Mouse (Mus musculus) midbrain, embryonic 16.5 days (tissue): ENCODE measurements around the gene Fam221b. TPM values are rescaled to one million over a fixed set of nuclear protein-coding genes. Genes with fewer than 3 reads are reported as not detected.
A peak's percentile ranks its signal among the peaks of the same experiment; 100 is the strongest.

Experiments
- ATAC-seq: fragments of 200-750 bp; cut with Nextera tagmentation; 2 replicates; pipeline ENCODE4 v1.8.0; 2017; ENCODE audit warnings: moderate TSS enrichment
- H3K27ac ChIP-seq: fragments of 300-500 bp; sonication (generic); 2 replicates; pipeline ENCODE4 v1.5.1; 2014; ENCODE audit warnings: mild to moderate bottlenecking, low read length, mixed read lengths
- H3K27me3 ChIP-seq: fragments of 300-500 bp; sonication (generic); 2 replicates; pipeline ENCODE4 v1.6.1; 2014; ENCODE audit warnings: low read depth, low read length, mixed read lengths; ENCODE audit not compliant: control insufficient read depth, insufficient read depth
- H3K36me3 ChIP-seq: fragments of 300-500 bp; sonication (generic); 2 replicates; pipeline ENCODE4 v1.6.1; 2014; ENCODE audit warnings: mild to moderate bottlenecking, low read length, moderate library complexity, mixed read lengths; ENCODE audit not compliant: control insufficient read depth, insufficient read depth
- H3K4me1 ChIP-seq: fragments of 300-500 bp; sonication (generic); 2 replicates; pipeline ENCODE4 v1.6.1; 2014; ENCODE audit warnings: mild to moderate bottlenecking, low read length, mixed read lengths; ENCODE audit not compliant: control insufficient read depth, insufficient read depth
- H3K4me2 ChIP-seq: fragments of 300-500 bp; sonication (generic); 2 replicates; pipeline ENCODE4 v1.6.1; 2014; ENCODE audit warnings: mild to moderate bottlenecking, low read length, mixed read lengths
- H3K4me3 ChIP-seq: fragments of 300-500 bp; sonication (generic); 2 replicates; pipeline ENCODE4 v1.5.1; 2014; ENCODE audit warnings: low read depth, mild to moderate bottlenecking, low read length, moderate library complexity, mixed read lengths
- H3K9ac ChIP-seq: fragments of 300-500 bp; sonication (generic); 2 replicates; pipeline ENCODE4 v1.6.1; 2014; ENCODE audit warnings: low read depth, low read length, mixed read lengths
- H3K9me3 ChIP-seq: fragments of 300-500 bp; sonication (generic); replicated peaks from 2 replicates; pipeline ENCODE4 v1.6.1; 2014; ENCODE audit warnings: mild to moderate bottlenecking, low read length, mixed read lengths; ENCODE audit not compliant: control insufficient read depth, poor library complexity, severe bottlenecking
- WGBS: fragments of 180-500 bp; shearing (Covaris S2); extraction: QIAGEN DNeasy Blood & Tissue Kit; methylation state at CpG from one replicate; pipeline ENCODE4 v1.1.7; 2014; 5-methylcytosine and 5-hydroxymethylcytosine counted together
- polyA plus RNA-seq: library from polyadenylated mRNA; unstranded; fragments of >200 nt; fragmentation: Nextera tagmentation; extraction: Ambion mirVana; gene quantifications from 2 replicates; pipeline ENCODE4 v1.2.1, GENCODE M21; 2015

Gene Fam221b
- 0.97 and 1.1 TPM in 2 replicates for polyA plus RNA-seq

DNA sequence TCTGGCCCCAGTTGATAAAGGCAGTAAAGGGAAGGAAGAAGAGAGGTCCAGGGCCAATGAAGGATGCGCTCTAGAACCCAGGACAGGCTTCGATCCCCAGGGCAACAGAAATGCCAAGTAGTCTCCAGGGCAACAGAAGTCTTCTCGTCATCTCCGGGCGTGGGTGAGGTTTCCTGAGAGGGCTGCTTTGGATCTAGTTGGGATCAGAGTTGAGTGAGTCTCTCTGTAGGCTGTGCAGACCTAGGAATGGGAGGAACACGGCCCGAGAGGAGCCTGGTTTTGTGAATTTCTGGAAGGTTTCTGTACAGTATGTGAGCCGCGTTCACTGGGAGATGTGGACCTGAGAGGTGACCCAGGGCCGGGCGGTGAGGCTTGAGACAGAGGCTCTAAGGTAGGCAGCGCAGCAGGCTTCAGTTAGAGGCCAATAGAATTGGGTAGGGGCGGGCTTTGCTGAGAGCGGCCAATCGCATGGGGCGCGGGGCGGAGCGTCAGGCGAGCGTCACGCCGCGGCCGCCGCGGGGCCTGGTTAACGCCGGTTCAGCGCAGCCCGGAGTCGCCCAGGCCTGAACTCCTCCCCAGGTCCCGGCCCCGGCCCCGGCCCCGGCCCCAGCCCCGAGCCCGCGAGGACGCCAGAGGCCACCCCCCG, at the start of gene Fam221b, which contains the start of gene Tmem8b:
Gene Fam221b, minus strand, starts transcription at position 364 of the 646 bp plus-strand sequence.
Gene Tmem8b, plus strand, starts transcription at position 190 of the 646 bp plus-strand sequence.
- H3K4me2 ChIP-seq = peak within 1 kb of the TSS; percentile 95
- peaks cover 3% of the 10 kb centered on the region; the same call in 1 of the 2 replicates for H3K27me3 ChIP-seq
- H3K9me3 ChIP-seq = no peaks in the 10 kb centered on the region
- peak; percentile 94 for ATAC-seq
- WGBS = under 1% methylated on average over 31 of the region's 41 CpGs
- no peaks in the 10 kb centered on the region for H3K36me3 ChIP-seq
- H3K27ac ChIP-seq = peak within 1 kb of the TSS; percentile 73
- peaks cover 39% of the 10 kb centered on the region for H3K4me1 ChIP-seq
- H3K9ac ChIP-seq = peak within 1 kb of the TSS; percentile 98
- H3K4me3 ChIP-seq = peak within 1 kb of the TSS; percentile 92

DNA sequence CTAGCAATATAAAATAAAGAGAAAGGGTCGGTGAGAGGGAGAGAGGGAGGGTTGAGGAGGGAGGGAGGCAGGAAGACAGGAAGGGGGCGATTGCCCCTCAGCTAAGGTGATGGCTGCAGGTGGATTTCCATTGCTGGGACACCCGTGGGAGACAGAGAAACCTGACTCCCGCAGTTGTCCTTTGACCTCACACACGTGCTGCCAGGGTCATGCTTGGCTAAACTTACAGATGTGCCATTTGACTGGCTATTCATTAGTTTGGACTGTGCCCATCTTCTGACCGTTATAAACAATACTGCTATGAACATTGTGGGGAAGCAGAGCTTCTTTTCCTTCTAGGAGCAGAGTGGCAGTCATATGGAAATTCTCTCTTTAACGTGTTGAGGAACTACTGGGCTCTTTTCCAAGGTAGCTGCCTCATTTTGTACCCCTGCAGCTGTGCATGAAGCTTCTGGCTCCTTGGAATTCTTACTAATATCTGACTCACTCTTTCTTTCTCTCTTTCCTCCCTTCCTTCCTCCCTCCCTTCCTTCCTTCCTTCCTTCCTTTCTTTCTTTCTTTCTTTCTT, 44.8 kb upstream of the Fam221b start:
- Histone ChIP-seq H3K36me3 (no peaks in the 10 kb centered on the region), H3K27me3 (no peaks in the 10 kb centered on the region), H3K27ac (no peak overlapping the region), H3K9ac (no peak overlapping the region), H3K9me3 (no peaks in the 10 kb centered on the region), H3K4me1 (no peaks in the 10 kb centered on the region), H3K4me2 (no peak overlapping the region), H3K4me3 (no peak overlapping the region)
- no peak for ATAC-seq
- WGBS = 37% methylated on average over 7 of the region's 7 CpGs

DNA sequence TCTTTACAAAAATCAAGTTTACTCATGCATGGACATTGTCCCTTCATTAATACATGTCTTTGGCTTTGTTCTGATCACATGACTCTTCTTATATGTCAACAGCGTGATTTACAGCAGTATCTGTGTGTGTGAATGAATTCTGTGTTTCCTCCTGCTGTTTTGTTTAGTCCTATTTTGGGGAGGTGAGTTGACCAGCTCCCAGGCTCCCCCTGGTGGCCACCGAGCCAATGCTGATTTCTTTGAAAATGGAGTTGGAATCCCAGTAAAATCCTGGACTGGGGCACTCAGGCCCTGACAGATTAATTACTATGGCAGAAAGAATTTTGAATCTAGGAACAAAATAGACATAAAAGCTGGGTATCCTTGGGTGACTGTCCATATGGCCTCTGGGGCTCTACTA, 42.9 kb upstream of the Fam221b start:
- H3K4me1 ChIP-seq = no peaks in the 10 kb centered on the region
- no peak overlapping the region for H3K27ac ChIP-seq
- H3K9me3 ChIP-seq = no peaks in the 10 kb centered on the region
- H3K27me3 ChIP-seq = no peaks in the 10 kb centered on the region
- H3K9ac ChIP-seq = no peak overlapping the region
- no peak overlapping the region for H3K4me2 ChIP-seq
- 0% methylated on average over 2 of the region's 2 CpGs for WGBS
- ATAC-seq = no peak
- no peak overlapping the region for H3K4me3 ChIP-seq
- H3K36me3 ChIP-seq = no peaks in the 10 kb centered on the region

DNA sequence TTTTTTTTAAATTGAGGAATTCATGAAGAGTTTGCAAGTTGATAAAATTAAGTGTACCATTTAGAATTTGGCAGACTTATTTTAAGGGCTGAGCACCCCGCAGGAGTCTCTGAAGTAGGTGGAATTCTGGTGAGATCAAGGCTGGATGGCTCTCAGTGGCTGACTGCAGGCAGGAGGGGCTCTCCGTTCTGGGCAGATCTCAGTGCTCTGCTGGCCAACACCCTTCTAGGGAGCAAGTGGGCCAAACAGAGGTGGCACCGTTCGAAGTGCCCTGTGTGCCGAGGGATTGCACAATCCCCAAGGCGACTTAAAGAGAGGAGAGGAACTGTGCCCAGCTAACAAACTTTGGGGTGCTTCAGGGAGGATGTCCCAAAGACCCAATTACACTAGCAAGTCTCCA, 40.9 kb upstream of the Fam221b start, which contains the start of gene Olfr71:
Gene Olfr71, minus strand, starts transcription at position 387 of the 400 bp plus-strand sequence.
- Histone ChIP-seq H3K4me2 (no peak within 1 kb of the TSS), H3K9me3 (no peaks in the 10 kb centered on the region), H3K4me1 (no peaks in the 10 kb centered on the region), H3K9ac (no peak within 1 kb of the TSS), H3K27ac (no peak within 1 kb of the TSS), H3K27me3 (no peaks in the 10 kb centered on the region), H3K4me3 (no peak within 1 kb of the TSS), H3K36me3 (no peaks in the 10 kb centered on the region)
- WGBS = 86% methylated on average over 6 of the region's 6 CpGs
- ATAC-seq = no peak

DNA sequence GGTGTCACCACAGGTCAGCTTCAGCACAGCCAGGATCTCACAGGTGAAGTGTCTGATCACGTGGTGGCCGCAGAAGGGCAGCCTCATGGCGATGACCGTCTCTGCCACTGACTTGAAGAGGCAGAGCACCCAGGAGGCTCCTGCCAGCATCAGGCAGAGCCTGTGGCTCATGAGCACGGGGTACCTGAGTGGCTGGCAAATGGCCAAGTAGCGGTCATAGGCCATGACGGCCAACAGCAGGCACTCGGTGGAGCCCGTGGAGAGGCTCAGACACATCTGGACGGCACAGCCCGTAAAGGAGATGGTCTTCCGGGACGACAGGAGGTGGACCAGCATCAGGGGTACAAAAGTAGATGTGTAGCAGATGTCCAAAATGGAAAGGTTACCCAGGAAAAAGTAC, 37.0 kb upstream of the Fam221b start:
- no peak for ATAC-seq

DNA sequence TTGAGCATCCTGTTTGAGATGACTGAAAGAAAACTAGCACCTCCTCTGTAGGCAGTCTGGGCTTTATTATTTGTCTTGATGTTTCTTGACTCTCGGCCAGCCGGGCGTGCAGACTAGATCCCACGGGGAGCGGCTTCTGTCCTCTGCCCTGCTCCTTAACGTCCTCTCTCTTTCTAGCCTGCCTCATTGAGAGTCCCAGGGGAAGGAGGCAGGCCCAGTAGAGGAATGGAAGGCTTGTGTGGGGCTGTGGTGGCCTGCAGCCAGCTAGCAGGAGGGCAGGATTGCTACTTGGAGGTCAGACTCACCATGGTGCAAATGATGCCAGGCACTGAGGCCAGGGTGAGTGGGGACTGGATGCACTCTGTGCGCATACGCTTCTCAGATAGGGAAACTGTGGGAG, 34.9 kb upstream of the Fam221b start:
- no peak for ATAC-seq
- whole genome bisulfite sequencing = 76% methylated on average over 8 of the region's 8 CpGs
- H3K27me3 ChIP-seq = no peaks in the 10 kb centered on the region
- no peak overlapping the region for H3K9ac ChIP-seq
- no peak overlapping the region for H3K27ac ChIP-seq
- no peak overlapping the region for H3K4me3 ChIP-seq
- H3K4me1 ChIP-seq = no peaks in the 10 kb centered on the region
- H3K36me3 ChIP-seq = no peaks in the 10 kb centered on the region
- no peak overlapping the region for H3K4me2 ChIP-seq
- no peaks in the 10 kb centered on the region for H3K9me3 ChIP-seq

More for the DNA sequence above, 37.0 kb upstream of the Fam221b start:
- Histone ChIP-seq H3K4me3 (no peak overlapping the region), H3K27me3 (no peaks in the 10 kb centered on the region), H3K9ac (no peak overlapping the region), H3K4me1 (no peaks in the 10 kb centered on the region), H3K9me3 (no peaks in the 10 kb centered on the region), H3K4me2 (no peak overlapping the region), H3K36me3 (no peaks in the 10 kb centered on the region), H3K27ac (no peak overlapping the region)
- 85% methylated on average over 13 of the region's 13 CpGs for WGBS

DNA sequence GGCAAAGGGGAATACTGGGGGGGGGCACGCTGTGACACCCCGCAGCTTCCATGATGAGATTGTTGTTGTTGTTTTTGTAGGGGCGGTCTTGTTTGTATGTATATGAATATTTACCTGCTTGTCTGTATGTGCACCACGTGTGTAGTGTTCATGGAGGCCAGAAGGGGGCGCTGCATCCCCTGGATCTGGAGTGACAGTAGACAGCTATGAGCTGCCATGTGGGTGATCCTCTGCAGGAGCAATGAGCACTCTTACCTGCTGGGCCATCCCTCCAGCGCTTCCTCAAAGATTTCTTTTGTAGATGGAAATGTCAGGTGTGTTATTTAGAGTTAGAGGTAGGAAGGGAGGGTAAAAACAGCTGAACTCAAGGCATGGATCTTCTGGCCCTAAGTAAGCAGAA, 34.5 kb upstream of the Fam221b start:
- ATAC-seq = no peak
- WGBS = 80% methylated on average over 6 of the region's 6 CpGs
- H3K36me3 ChIP-seq = no peaks in the 10 kb centered on the region
- H3K27ac ChIP-seq = no peak overlapping the region
- H3K27me3 ChIP-seq = no peaks in the 10 kb centered on the region
- no peaks in the 10 kb centered on the region for H3K4me1 ChIP-seq
- H3K4me2 ChIP-seq = no peak overlapping the region
- H3K9ac ChIP-seq = no peak overlapping the region
- H3K9me3 ChIP-seq = no peaks in the 10 kb centered on the region
- no peak overlapping the region for H3K4me3 ChIP-seq

DNA sequence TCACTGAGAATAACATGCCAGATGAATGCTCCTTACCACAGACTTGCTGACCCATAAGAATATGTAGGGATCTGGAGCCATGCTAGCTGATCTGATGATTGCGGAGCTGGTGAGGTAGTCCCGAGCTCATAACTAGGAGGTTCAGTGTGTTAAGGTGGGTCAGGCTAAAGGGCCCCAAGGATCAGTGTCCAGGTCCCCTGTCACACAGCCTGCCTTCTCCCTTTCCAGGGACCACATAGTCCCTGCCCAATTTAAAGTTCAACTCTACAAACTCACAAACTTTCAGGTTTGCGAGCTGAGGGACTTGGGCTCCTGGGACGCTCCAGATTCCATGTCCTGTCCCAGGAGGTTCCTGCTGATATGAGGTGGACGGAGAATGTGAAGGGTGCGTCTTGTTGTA, 31.8 kb upstream of the Fam221b start, which contains the start of gene Olfr70:
Gene Olfr70, minus strand, starts transcription at position 101 of the 400 bp plus-strand sequence.
- no peaks in the 10 kb centered on the region for H3K36me3 ChIP-seq
- no peak within 1 kb of the TSS for H3K4me3 ChIP-seq
- H3K9me3 ChIP-seq = no peaks in the 10 kb centered on the region
- no peak within 1 kb of the TSS for H3K4me2 ChIP-seq
- no peak within 1 kb of the TSS for H3K27ac ChIP-seq
- WGBS = 91% methylated on average over 6 of the region's 6 CpGs
- no peaks in the 10 kb centered on the region for H3K4me1 ChIP-seq
- H3K9ac ChIP-seq = no peak within 1 kb of the TSS
- no peak for ATAC-seq
- H3K27me3 ChIP-seq = no peaks in the 10 kb centered on the region

DNA sequence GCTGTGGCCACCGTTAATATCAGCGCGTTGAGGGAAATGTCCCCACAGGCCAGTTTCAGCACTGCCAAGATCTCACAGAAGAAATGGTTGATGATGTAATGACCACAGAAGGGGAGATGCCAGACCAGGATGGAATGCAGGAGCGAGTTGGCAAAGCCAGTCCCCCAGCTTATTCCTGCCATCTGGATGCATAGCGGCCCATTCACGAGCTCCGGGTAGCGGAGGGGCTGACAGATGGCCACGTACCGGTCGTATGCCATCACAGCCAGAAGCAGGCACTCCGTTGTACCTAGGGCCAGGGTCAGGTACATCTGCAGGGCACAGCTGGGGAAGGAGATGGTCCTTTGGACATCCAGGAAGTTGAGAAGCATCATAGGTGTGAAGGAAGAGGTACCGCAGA, 27.6 kb upstream of the Fam221b start:
- WGBS = 87% methylated on average over 13 of the region's 13 CpGs
- no peak for ATAC-seq
- H3K9me3 ChIP-seq = no peaks in the 10 kb centered on the region
- H3K36me3 ChIP-seq = no peaks in the 10 kb centered on the region
- no peak overlapping the region for H3K9ac ChIP-seq
- H3K4me2 ChIP-seq = no peak overlapping the region
- H3K4me3 ChIP-seq = no peak overlapping the region
- H3K27ac ChIP-seq = no peak overlapping the region
- no peaks in the 10 kb centered on the region for H3K27me3 ChIP-seq
- no peaks in the 10 kb centered on the region for H3K4me1 ChIP-seq
